Mouse (Mus musculus) ES-Bruce4 (cell line): ENCODE results near the gene Ttc7b.

Experiments
- CTCF ChIP-seq: IDR thresholded peaks from one replicate; pipeline ENCODE4 v1.8.1; 2011; ENCODE audit warnings: low read depth, low read length
- EP300 ChIP-seq: IDR thresholded peaks from 2 replicates; pipeline ENCODE4 v1.6.1; 2011; ENCODE audit warnings: low read depth, low read length; ENCODE audit not compliant: insufficient read depth
- POLR2A ChIP-seq: IDR thresholded peaks from one replicate; pipeline ENCODE4 v1.8.1; 2011; ENCODE audit warnings: low read length; ENCODE audit not compliant: insufficient read depth

- TF ChIP-seq POLR2A (no peak), CTCF (no peak), EP300 (no peak)
These were observed 230.5 kb downstream of the Ttc7b start for GRCm38 (mm10) chr12:100290178-100290531.
